Mouse (Mus musculus): ENCODE measurements around the gene Rbm4b. TPM values are rescaled to one million over a fixed set of nuclear protein-coding genes. Genes with fewer than 3 reads are reported as not detected.
A peak's percentile ranks its signal among the peaks of the same experiment; 100 is the strongest.

Gene Rbm4b
- polyA plus RNA-seq, 1 experiment from 2014 or later: 44.0 TPM

DNA sequence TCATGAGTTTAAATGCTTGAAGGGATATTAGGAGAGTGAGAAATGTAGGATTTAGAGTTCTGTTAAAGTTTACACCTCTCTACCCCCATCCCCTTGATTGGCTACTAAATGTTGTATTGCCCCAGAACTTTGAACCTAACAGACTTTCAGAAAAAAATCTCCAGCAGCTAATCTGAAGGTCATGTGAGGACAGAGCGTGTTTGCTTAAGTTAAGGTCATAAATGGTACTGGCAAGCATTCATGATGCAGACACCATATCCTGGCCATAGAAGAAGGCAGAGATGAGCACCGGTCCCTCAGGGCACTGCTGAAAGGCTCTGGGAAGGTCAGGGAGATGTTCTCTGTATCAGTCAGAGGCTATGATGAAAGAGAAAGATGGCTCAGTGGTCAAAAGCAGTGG is 39.0 kb upstream of the Rbm4b start:
- no peaks in the 10 kb centered on the region for H3K9me3 ChIP-seq (ENCODE audit: control insufficient read depth, low read length)
- H3K9ac ChIP-seq (ENCODE audit: low read depth, low read length): no peak overlapping the region
- H3K27ac ChIP-seq (ENCODE audit: low read depth, low read length): no peak overlapping the region
- peaks cover 40% of the 10 kb centered on the region for H3K27me3 ChIP-seq (replicated peaks; ENCODE audit: control insufficient read depth, insufficient read depth, low read length)
- ATAC-seq (replicated peaks; ENCODE audit: low FRiP score) (no peak), DNase-seq (ENCODE audit: low spot score) (no peak)
- WGBS: 87% methylated on average over 2 of the region's 2 CpGs
- H3K4me3 ChIP-seq (ENCODE audit: low read depth, low read length): no peak overlapping the region
- H3K4me2 ChIP-seq: no peak overlapping the region
- no peaks in the 10 kb centered on the region for H3K36me3 ChIP-seq (ENCODE audit: control insufficient read depth, insufficient read depth, low read length)
- peaks cover 6% of the 10 kb centered on the region; the same call in 1 of the 2 replicates for H3K4me1 ChIP-seq (replicated peaks; ENCODE audit: control insufficient read depth, insufficient read depth, low read length)

DNA sequence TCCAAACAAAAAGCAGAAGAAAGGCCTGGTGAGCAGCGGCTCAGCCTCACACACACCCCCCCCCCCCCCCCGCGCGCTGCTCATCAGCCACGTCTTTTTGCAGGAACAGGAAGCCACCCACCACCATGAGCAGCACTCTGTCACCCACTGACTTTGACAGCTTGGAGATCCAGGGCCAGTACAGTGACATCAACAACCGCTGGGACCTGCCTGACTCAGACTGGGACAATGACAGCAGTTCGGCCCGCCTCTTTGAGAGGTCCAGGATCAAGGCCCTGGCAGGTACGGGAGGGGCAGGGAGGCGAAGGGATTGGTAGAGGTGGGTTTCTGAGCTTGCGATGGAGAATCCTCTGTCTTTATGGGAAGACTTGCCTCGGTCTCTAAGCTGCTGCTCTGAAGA is 37.6 kb upstream of the Rbm4b start:
- ATAC-seq (replicated peaks; ENCODE audit: low FRiP score) (no peak), DNase-seq (ENCODE audit: low spot score) (no peak)
- no peak overlapping the region for H3K4me2 ChIP-seq
- H3K27ac ChIP-seq (ENCODE audit: low read depth, low read length): no peak overlapping the region
- H3K9me3 ChIP-seq (ENCODE audit: control insufficient read depth, low read length): no peaks in the 10 kb centered on the region
- H3K9ac ChIP-seq (ENCODE audit: low read depth, low read length): no peak overlapping the region
- H3K4me1 ChIP-seq (replicated peaks; ENCODE audit: control insufficient read depth, insufficient read depth, low read length): peaks cover 4% of the 10 kb centered on the region; the same call in 1 of the 2 replicates
- peaks cover 26% of the 10 kb centered on the region for H3K27me3 ChIP-seq (replicated peaks; ENCODE audit: control insufficient read depth, insufficient read depth, low read length)
- 19% methylated on average over 8 of the region's 12 CpGs for WGBS
- H3K36me3 ChIP-seq (ENCODE audit: control insufficient read depth, insufficient read depth, low read length): no peaks in the 10 kb centered on the region
- H3K4me3 ChIP-seq (ENCODE audit: low read depth, low read length): no peak overlapping the region

DNA sequence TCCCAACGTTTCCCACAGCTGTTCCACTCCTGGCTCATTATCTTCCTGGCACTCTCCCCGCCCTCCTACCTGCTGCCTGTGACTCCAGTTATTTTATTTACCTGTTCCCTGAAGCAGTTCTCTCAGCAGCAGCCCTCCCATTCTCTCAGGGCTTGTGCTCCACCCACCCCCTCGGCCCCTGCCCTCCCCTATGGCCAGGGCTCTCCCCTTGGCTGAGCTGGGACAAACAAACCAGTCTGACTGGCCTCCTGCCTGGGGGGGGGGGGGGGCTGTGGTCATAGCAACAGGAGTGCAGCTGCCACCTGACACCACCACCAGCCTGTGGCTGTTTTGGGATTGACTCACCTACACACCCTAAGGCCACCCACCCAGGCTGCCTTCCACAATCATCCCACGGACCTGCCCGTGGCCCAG is 36.9 kb upstream of the Rbm4b start:
- Histone ChIP-seq H3K4me2 (no peak overlapping the region), H3K9me3 (ENCODE audit: control insufficient read depth, low read length) (no peaks in the 10 kb centered on the region), H3K9ac (ENCODE audit: low read depth, low read length) (no peak overlapping the region), H3K27ac (ENCODE audit: low read depth, low read length) (no peak overlapping the region), H3K4me3 (ENCODE audit: low read depth, low read length) (no peak overlapping the region), H3K4me1 (replicated peaks; ENCODE audit: control insufficient read depth, insufficient read depth, low read length) (peaks cover 4% of the 10 kb centered on the region; the same call in 1 of the 2 replicates), H3K36me3 (ENCODE audit: control insufficient read depth, insufficient read depth, low read length) (no peaks in the 10 kb centered on the region), H3K27me3 (replicated peaks; ENCODE audit: control insufficient read depth, insufficient read depth, low read length) (peaks cover 20% of the 10 kb centered on the region)
- WGBS: 35% methylated on average over 5 of the region's 5 CpGs
- DNase-seq (ENCODE audit: low spot score) (no peak), ATAC-seq (replicated peaks; ENCODE audit: low FRiP score) (no peak)

DNA sequence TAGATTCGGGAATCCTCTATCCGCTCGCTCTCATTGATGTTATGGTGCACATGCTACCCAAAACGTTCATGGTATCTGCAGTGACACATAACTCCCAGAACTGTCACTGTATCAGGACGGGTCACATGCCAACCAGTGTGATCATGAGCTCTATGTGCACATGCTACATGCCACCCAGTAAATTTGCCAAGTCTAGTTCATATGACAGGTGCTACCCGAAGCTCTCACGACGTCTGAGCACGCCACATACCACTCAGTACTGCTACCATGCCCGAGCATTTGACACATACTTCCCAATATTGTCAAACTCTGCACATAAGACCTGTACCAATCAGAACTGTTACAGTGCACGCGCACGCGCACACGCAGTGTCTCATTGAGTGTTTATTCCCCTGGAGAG is 36.2 kb upstream of the Rbm4b start:
- Histone ChIP-seq H3K4me2 (no peak overlapping the region), H3K27me3 (replicated peaks; ENCODE audit: control insufficient read depth, insufficient read depth, low read length) (peaks cover 12% of the 10 kb centered on the region), H3K9ac (ENCODE audit: low read depth, low read length) (no peak overlapping the region), H3K4me1 (replicated peaks; ENCODE audit: control insufficient read depth, insufficient read depth, low read length) (peaks cover 4% of the 10 kb centered on the region; the same call in 1 of the 2 replicates), H3K36me3 (ENCODE audit: control insufficient read depth, insufficient read depth, low read length) (no peaks in the 10 kb centered on the region), H3K27ac (ENCODE audit: low read depth, low read length) (no peak overlapping the region), H3K4me3 (ENCODE audit: low read depth, low read length) (no peak overlapping the region), H3K9me3 (ENCODE audit: control insufficient read depth, low read length) (no peaks in the 10 kb centered on the region)
- ATAC-seq (replicated peaks; ENCODE audit: low FRiP score) (no peak), DNase-seq (ENCODE audit: low spot score) (no peak)
- 79% methylated on average over 15 of the region's 15 CpGs for WGBS

DNA sequence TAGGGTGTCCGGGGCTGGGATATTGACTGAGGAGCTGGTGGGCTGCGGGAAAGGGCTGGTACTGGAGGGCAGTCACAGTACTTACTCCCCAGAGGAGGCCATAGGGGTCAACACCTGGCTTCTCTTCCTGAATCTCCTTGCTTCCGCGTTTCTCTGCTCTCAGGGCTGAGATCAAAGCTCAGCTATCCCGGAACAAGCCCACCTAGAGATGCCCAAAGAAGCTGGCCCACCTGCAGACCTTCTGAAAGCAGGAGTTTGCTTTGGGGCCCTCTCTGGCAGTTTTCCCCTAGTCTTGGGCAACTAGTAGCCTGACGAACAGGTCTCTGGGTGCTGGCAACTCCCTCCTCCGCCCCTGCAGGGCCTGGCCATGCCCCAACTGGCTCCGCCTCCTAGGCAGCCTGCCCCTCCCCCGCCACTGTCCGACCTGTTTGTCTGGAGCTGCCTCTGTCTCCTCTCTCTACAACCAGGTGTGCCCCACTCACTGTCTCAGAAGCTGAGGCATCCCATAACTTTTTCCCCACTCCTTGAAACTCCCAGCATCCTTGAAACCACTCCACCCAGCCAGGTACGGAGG is 35.5 kb upstream of the Rbm4b start:
- no peak for ATAC-seq (replicated peaks; ENCODE audit: low FRiP score)
- Histone ChIP-seq H3K4me1 (replicated peaks; ENCODE audit: control insufficient read depth, insufficient read depth, low read length) (peaks cover 4% of the 10 kb centered on the region; the same call in 1 of the 2 replicates), H3K9ac (ENCODE audit: low read depth, low read length) (no peak overlapping the region), H3K27ac (ENCODE audit: low read depth, low read length) (no peak overlapping the region), H3K4me3 (ENCODE audit: low read depth, low read length) (no peak overlapping the region), H3K27me3 (replicated peaks; ENCODE audit: control insufficient read depth, insufficient read depth, low read length) (peaks cover 6% of the 10 kb centered on the region), H3K36me3 (ENCODE audit: control insufficient read depth, insufficient read depth, low read length) (no peaks in the 10 kb centered on the region), H3K9me3 (ENCODE audit: control insufficient read depth, low read length) (no peaks in the 10 kb centered on the region), H3K4me2 (peak overlapping the region; percentile 42)
- DNase-seq (ENCODE audit: low spot score): no peak
- 17% methylated on average over 11 of the region's 11 CpGs for WGBS

DNA sequence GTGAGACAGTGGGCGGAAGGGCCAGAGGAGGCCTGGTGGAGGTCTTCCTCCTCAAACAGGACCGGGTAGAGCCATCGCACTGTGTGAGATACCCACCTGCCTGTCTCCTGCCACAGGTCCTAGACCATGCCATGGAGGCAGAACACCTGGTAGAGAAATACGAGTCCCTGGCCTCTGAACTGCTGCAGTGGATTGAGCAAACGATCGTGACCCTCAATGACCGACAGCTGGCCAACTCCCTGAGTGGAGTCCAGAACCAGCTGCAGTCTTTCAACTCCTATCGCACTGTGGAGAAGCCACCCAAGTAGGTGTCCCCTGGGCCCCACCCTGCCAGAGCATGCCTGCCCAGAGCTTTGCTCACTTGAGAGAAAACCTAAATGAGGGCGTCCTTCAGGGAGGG is 27.1 kb upstream of the Rbm4b start:
- no peak overlapping the region for H3K27ac ChIP-seq (ENCODE audit: low read depth, low read length)
- H3K4me3 ChIP-seq (ENCODE audit: low read depth, low read length): no peak overlapping the region
- WGBS: 81% methylated on average over 9 of the region's 9 CpGs
- H3K4me2 ChIP-seq: no peak overlapping the region
- H3K27me3 ChIP-seq (replicated peaks; ENCODE audit: control insufficient read depth, insufficient read depth, low read length): no peaks in the 10 kb centered on the region
- ATAC-seq (replicated peaks; ENCODE audit: low FRiP score) (no peak), DNase-seq (ENCODE audit: low spot score) (no peak)
- H3K9me3 ChIP-seq (ENCODE audit: control insufficient read depth, low read length): no peaks in the 10 kb centered on the region
- no peaks in the 10 kb centered on the region for H3K36me3 ChIP-seq (ENCODE audit: control insufficient read depth, insufficient read depth, low read length)
- no peak overlapping the region for H3K9ac ChIP-seq (ENCODE audit: low read depth, low read length)
- no peaks in the 10 kb centered on the region for H3K4me1 ChIP-seq (replicated peaks; ENCODE audit: control insufficient read depth, insufficient read depth, low read length)

DNA sequence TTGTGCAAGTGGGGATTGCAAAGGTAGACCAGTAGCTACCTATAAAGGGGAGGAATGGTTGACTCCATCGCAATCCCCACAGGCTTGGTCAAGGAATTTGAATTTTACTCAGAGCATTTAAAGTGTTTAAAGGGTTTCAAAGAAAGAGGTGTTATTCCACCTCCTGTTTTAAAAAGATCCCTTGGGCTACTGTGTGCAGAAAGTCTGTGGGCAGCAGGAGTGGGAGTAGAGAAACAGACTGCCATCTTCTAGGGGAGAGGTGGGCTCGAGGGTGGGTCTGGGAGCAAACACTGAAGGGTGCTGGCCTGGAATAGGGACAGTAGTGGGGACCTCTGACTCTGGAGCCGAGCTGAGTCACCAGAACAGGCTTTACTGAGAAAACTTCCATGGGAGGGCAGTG is 23.2 kb upstream of the Rbm4b start:
- Histone ChIP-seq H3K9ac (ENCODE audit: low read depth, low read length) (no peak overlapping the region), H3K4me1 (replicated peaks; ENCODE audit: control insufficient read depth, insufficient read depth, low read length) (no peaks in the 10 kb centered on the region), H3K27me3 (replicated peaks; ENCODE audit: control insufficient read depth, insufficient read depth, low read length) (no peaks in the 10 kb centered on the region), H3K27ac (ENCODE audit: low read depth, low read length) (no peak overlapping the region), H3K4me3 (ENCODE audit: low read depth, low read length) (no peak overlapping the region), H3K4me2 (no peak overlapping the region), H3K36me3 (ENCODE audit: control insufficient read depth, insufficient read depth, low read length) (no peaks in the 10 kb centered on the region), H3K9me3 (ENCODE audit: control insufficient read depth, low read length) (no peaks in the 10 kb centered on the region)
- DNase-seq (ENCODE audit: low spot score) (no peak), ATAC-seq (replicated peaks; ENCODE audit: low FRiP score) (no peak)
- 72% methylated on average over 3 of the region's 3 CpGs for WGBS

DNA sequence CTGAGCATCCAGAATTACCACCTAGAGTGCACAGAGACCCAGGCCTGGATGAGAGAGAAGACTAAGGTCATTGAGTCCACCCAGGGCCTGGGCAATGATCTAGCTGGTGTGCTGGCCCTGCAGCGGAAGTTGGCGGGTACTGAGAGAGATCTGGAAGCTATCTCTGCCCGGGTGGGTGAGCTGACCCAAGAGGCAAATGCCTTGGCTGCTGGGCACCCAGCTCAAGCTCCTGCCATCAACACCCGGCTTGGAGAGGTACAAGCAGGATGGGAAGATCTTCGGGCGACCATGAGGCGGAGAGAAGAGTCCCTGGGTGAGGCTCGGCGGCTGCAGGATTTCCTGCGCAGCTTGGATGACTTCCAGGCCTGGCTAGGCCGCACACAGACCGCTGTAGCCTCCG is 18.4 kb upstream of the Rbm4b start:
- Histone ChIP-seq H3K27ac (ENCODE audit: low read depth, low read length) (no peak overlapping the region), H3K9me3 (ENCODE audit: control insufficient read depth, low read length) (no peaks in the 10 kb centered on the region), H3K4me3 (ENCODE audit: low read depth, low read length) (no peak overlapping the region), H3K4me2 (no peak overlapping the region), H3K9ac (ENCODE audit: low read depth, low read length) (no peak overlapping the region), H3K27me3 (replicated peaks; ENCODE audit: control insufficient read depth, insufficient read depth, low read length) (no peaks in the 10 kb centered on the region), H3K36me3 (ENCODE audit: control insufficient read depth, insufficient read depth, low read length) (no peaks in the 10 kb centered on the region), H3K4me1 (replicated peaks; ENCODE audit: control insufficient read depth, insufficient read depth, low read length) (no peaks in the 10 kb centered on the region)
- DNase-seq (ENCODE audit: low spot score) (no peak), ATAC-seq (replicated peaks; ENCODE audit: low FRiP score) (no peak)
- WGBS: 86% methylated on average over 13 of the region's 13 CpGs

DNA sequence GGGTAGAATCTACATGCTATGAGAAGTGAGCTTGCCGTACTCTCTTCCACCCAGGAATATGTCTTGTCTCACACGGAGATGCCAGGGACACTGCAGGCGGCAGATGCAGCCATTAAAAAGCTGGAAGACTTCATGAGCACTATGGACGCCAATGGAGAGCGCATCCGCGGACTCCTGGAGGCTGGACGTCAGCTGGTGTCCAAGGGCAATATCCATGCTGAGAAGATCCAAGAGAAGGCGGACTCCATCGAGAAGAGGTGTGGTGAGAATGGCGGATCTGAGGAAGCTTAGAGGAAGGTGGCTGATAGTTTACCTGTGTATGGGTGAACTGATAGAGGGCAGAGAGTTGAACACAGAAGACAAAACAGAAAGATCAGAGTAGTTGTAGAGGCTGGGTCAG is 17.2 kb upstream of the Rbm4b start:
- ATAC-seq (replicated peaks; ENCODE audit: low FRiP score) (no peak), DNase-seq (ENCODE audit: low spot score) (no peak)
- Histone ChIP-seq H3K4me3 (ENCODE audit: low read depth, low read length) (no peak overlapping the region), H3K27ac (ENCODE audit: low read depth, low read length) (no peak overlapping the region), H3K27me3 (replicated peaks; ENCODE audit: control insufficient read depth, insufficient read depth, low read length) (no peaks in the 10 kb centered on the region), H3K9me3 (ENCODE audit: control insufficient read depth, low read length) (no peaks in the 10 kb centered on the region), H3K9ac (ENCODE audit: low read depth, low read length) (no peak overlapping the region), H3K4me1 (replicated peaks; ENCODE audit: control insufficient read depth, insufficient read depth, low read length) (no peaks in the 10 kb centered on the region), H3K36me3 (ENCODE audit: control insufficient read depth, insufficient read depth, low read length) (no peaks in the 10 kb centered on the region), H3K4me2 (no peak overlapping the region)
- WGBS: 92% methylated on average over 11 of the region's 11 CpGs

All from liver, embryonic 11.5 days (tissue).